Mouse (Mus musculus): ENCODE data around the gene Kif21b.

DNA sequence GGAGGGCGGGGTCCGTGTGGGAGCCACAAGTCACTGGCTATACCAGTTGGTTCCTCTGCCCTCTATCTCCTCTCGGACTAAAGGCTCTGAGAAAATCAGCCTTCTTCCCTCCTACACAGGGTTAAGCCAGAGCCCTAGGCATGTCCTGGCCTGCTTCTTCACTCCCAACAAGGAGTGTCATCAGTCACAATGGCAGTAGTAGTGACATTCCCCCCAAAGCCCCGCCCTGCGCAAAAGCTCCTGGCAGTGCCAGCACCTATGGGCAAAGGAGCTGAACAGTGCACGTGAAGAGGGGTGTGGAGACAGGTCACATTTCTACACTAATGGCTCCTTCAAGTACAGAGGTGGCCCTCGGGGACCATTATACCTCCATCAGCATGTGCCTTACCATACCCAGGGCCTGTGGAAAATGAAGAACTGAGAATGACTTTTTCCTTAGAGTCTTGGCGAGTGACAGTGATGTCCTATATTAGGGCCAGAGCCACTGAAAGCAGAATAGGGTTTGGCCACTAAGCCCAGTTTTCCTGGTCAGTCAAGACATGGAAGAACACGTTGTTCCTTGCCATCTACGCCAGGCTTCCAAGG is 92.7 kb downstream of the Kif21b start:
- no peak for TF ChIP-seq CTCF (IDR thresholded peaks at IDR 0.05; ENCODE audit: borderline replicate concordance, control insufficient read depth, extremely low read depth, insufficient read depth, low read length, poor library complexity)
- no peak for TF ChIP-seq POLR2A (IDR thresholded peaks at IDR 0.05; ENCODE audit: control insufficient read depth, extremely low read depth, insufficient read depth, low read length, poor library complexity)

All from thymus, adult 2 months (tissue).